Mouse (Mus musculus) thymus, adult 2 months (tissue): ENCODE data around the gene Galnt7.

ENCODE experiments used
- CTCF ChIP-seq: fragments of 200-500 bp; IDR thresholded peaks from 2 replicates; pipeline ENCODE4 v1.5.1; 2012; ENCODE audit warnings: mild to moderate bottlenecking, control low read depth, low read length, moderate library complexity, borderline replicate concordance; ENCODE audit not compliant: control insufficient read depth, poor library complexity, insufficient read depth; ENCODE audit errors: extremely low read depth
- POLR2A ChIP-seq: fragments of 200-500 bp; IDR thresholded peaks from 2 replicates; pipeline ENCODE4 v1.6.1; 2012; ENCODE audit warnings: mild to moderate bottlenecking, low read length, control low read depth, moderate library complexity; ENCODE audit not compliant: control insufficient read depth, poor library complexity, insufficient read depth; ENCODE audit errors: extremely low read depth

DNA sequence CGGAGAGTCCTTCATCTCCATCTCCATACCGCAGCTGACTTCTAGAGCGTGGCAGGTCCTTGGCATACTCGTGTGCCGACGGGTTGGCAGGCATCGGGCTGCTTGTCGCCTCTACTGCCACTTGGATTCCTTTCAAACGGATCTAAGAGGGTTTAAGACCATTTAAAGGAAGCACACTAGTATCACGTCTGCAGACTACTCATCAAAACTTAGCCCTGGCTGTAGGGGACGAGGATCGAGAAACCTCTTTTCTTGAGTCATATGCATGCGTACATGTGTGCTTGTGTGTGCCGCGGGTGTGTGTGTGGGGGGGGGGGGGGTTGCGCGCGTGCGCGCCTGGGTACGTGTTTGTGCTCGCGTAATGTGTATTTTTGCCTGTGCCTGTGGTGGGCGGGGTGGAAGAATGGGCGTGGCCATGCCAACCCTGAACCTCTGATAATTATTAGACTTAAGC is 164.5 kb downstream of the Galnt7 start:
- TF ChIP-seq CTCF (no peak), POLR2A (no peak)
